Mouse (Mus musculus) heart, adult 8-10 months (tissue): ENCODE measurements around the gene Vmn1r70. TPM values are rescaled to one million over a fixed set of nuclear protein-coding genes. Genes with fewer than 3 reads are reported as not detected.

Experiments
- DNase-seq: peaks from one replicate; pipeline ENCODE4 v3.0.0; 2022; ENCODE audit warnings: low spot score
- total RNA-seq, 4 experiments: library from RNA; stranded (reverse); gene quantifications; 2 replicates each; pipeline ENCODE4 v1.2.4; 2022

Vmn1r70 gene
- not detected for total RNA-seq

DNA sequence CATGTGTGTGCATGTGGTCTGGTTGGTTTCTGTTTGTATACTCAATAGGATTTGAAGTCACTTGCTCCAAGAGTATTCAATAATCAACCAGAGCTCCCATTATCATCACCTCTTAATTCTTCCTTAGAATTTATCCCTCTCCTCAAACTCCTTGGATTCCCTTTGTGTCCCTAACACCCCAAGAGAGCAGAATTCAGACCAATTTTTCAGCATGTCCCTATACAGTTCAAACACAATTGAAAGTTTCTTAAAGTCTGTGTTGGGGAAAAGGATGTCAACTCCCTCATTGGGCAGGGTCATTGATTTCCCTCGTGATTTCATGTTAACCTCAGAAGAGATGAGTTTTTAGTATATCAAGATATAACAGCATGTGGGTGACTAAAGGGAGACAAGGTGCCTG lies at the start of gene Vmn1r70:
Vmn1r70 (plus strand) TSS at position 301 of the 400 bp plus-strand sequence.
- DNase-seq, result no peak

GRCm38 (mm10) chr7:10613559-10613958 lies 17.8 kb upstream of the Vmn1r70 start, which contains the start of gene Vmn1r69:
TSS of gene Vmn1r69 (minus strand) at chr7:10613659.
- DNase-seq, result no peak

Other genes starting within 250 kb of the Vmn1r70 start
- not detected for gene Vmn1r67, start 188.2 kb upstream of the Vmn1r70 start, total RNA-seq
- gene Zik1, start 136.1 kb upstream of the Vmn1r70 start, total RNA-seq, result 1 to 10 TPM; 1.5 to 2.1 (median 1.8) TPM
- gene Vmn1r68, start 73.0 kb upstream of the Vmn1r70 start, total RNA-seq, result not detected
- not detected for gene Vmn1r69, start 17.9 kb upstream of the Vmn1r70 start, total RNA-seq
- not detected for gene Nlrp4b, start 56.3 kb downstream of the Vmn1r70 start, total RNA-seq
- gene Vmn1r71, start 122.8 kb downstream of the Vmn1r70 start, total RNA-seq, result not detected